Mouse (Mus musculus) WW6 (cell line): ENCODE data around the gene Zdhhc21.

ENCODE experiments used
- DNase-seq: peaks from one replicate; pipeline ENCODE4 v3.0.0-alpha.2; 2013; ENCODE audit warnings: low read depth, low spot score

The Zdhhc21 gene

GRCm38 (mm10) chr4:82864974-82865699 lies 5.4 kb upstream of the Zdhhc21 start:
- no peak for DNase-seq

- no peak for DNase-seq
Measured at GRCm38 (mm10) chr4:82863316-82863715, 3.6 kb upstream of the Zdhhc21 start.

- DNase-seq = no peak
Measured at GRCm38 (mm10) chr4:82861451-82861850, 1.7 kb upstream of the Zdhhc21 start.

- DNase-seq = no peak
Measured at GRCm38 (mm10) chr4:82860566-82860965, 808 bp upstream of the Zdhhc21 start.

GRCm38 (mm10) chr4:82858431-82859010 lies 1.2 kb downstream of the Zdhhc21 start:
- no peak for DNase-seq

- no peak for DNase-seq
Measured at GRCm38 (mm10) chr4:82856986-82857385, 2.8 kb downstream of the Zdhhc21 start.

GRCm38 (mm10) chr4:82853809-82854208 lies 5.9 kb downstream of the Zdhhc21 start:
- DNase-seq = no peak

- no peak for DNase-seq
Measured at GRCm38 (mm10) chr4:82848552-82849234, 11.1 kb downstream of the Zdhhc21 start.

- no peak for DNase-seq
Measured at GRCm38 (mm10) chr4:82837526-82838240, 22.1 kb downstream of the Zdhhc21 start.

- no peak for DNase-seq
Measured at GRCm38 (mm10) chr4:82831155-82831554, 28.6 kb downstream of the Zdhhc21 start.

- no peak for DNase-seq
Measured at GRCm38 (mm10) chr4:82829429-82829828, 30.3 kb downstream of the Zdhhc21 start.

- DNase-seq = no peak
Measured at GRCm38 (mm10) chr4:82827001-82827400, 32.8 kb downstream of the Zdhhc21 start.

GRCm38 (mm10) chr4:82817833-82818232 lies 41.9 kb downstream of the Zdhhc21 start:
- no peak for DNase-seq

- DNase-seq = no peak
Measured at GRCm38 (mm10) chr4:82816351-82816750, 43.4 kb downstream of the Zdhhc21 start.

- no peak for DNase-seq
Measured at GRCm38 (mm10) chr4:82815296-82815695, 44.5 kb downstream of the Zdhhc21 start.

- DNase-seq = peak; percentile 7
Measured at GRCm38 (mm10) chr4:82813356-82813755, 46.4 kb downstream of the Zdhhc21 start.

- no peak for DNase-seq
Measured at GRCm38 (mm10) chr4:82807811-82808210, 51.9 kb downstream of the Zdhhc21 start.

GRCm38 (mm10) chr4:82806176-82806757 lies 53.5 kb downstream of the Zdhhc21 start:
- no peak for DNase-seq

GRCm38 (mm10) chr4:82804019-82804418 lies 55.7 kb downstream of the Zdhhc21 start:
- no peak for DNase-seq

GRCm38 (mm10) chr4:82793608-82794007 lies 66.2 kb downstream of the Zdhhc21 start:
- no peak for DNase-seq

GRCm38 (mm10) chr4:82792906-82793580 lies 66.7 kb downstream of the Zdhhc21 start:
- no peak for DNase-seq
